Mouse (Mus musculus) left cerebral cortex, postnatal 25 days (tissue): ENCODE measurements around the gene Kif21a. TPM values are rescaled to one million over a fixed set of nuclear protein-coding genes. Genes with fewer than 3 reads are reported as not detected.

Experiments used
- DNase-seq, 2 experiments: peaks; one replicate each; pipeline ENCODE4 v3.0.0; 2022; ENCODE audit warnings: low spot score in 2 of 2, mixed read lengths in 1 of 2
- intact Hi-C: fragments of 180-260 bp; cut with DNase I; formaldehyde crosslinking; loops from one replicate; pipeline ENCODE4 v1.15.1; 2025
- total RNA-seq, 2 experiments: library from RNA; stranded (reverse); gene quantifications; 2 replicates each; pipeline ENCODE4 v1.2.3; 2021

The Kif21a gene
- total RNA-seq, 2 experiments from 2014 or later, result 113 to 119 TPM

DNA sequence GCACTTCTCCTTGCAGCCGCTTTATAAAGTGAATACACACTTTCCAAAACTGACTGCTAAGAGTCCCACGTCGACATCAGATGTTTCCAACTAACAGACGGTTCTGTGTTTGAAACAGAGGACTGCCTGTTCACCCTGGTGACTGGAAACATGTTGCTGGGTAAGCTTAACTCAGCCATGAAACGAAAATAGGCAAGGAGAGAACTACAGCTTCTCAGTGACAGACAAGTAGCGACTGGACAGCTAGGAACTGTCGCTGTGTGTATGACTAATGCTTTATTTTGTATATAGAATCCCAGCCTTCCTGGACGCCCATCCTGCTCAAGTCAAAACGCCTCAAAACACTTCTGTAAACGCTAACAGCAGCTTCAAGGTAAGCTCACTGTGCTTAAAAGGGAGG, 21.3 kb downstream of the Kif21a start:
- intact Hi-C loops, result no loop called here
- DNase-seq, result peak in 1 of 2 experiments; percentile 25

DNA sequence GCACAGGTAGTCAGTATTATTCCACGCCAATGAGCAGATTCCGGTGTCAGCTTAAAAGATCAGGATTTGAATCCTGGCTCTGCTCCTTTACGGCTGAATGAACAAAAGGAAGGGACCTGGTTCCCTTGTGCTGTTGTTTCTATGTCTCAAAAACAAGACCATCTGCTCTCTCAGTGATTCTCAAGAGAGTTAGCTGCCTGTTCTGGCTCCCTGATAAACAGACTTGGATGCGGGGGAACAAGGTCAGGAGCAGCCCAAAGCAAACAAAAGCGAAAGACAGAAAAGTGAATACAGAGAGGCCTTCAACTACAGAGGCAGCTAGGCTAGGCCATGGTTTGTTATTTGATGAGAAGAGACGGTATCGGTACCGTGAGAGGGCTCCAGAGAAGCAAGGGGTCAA, 27.5 kb downstream of the Kif21a start:
- intact Hi-C loops, result no loop called here
- no peak for DNase-seq

GRCm38 (mm10) chr15:91018861-91019187, 30.9 kb downstream of the Kif21a start:
- DNase-seq, result no peak
- intact Hi-C loops, result no loop called here

GRCm38 (mm10) chr15:91018161-91018860, 31.4 kb downstream of the Kif21a start:
- peak; percentile 28 to 57 for DNase-seq

DNA sequence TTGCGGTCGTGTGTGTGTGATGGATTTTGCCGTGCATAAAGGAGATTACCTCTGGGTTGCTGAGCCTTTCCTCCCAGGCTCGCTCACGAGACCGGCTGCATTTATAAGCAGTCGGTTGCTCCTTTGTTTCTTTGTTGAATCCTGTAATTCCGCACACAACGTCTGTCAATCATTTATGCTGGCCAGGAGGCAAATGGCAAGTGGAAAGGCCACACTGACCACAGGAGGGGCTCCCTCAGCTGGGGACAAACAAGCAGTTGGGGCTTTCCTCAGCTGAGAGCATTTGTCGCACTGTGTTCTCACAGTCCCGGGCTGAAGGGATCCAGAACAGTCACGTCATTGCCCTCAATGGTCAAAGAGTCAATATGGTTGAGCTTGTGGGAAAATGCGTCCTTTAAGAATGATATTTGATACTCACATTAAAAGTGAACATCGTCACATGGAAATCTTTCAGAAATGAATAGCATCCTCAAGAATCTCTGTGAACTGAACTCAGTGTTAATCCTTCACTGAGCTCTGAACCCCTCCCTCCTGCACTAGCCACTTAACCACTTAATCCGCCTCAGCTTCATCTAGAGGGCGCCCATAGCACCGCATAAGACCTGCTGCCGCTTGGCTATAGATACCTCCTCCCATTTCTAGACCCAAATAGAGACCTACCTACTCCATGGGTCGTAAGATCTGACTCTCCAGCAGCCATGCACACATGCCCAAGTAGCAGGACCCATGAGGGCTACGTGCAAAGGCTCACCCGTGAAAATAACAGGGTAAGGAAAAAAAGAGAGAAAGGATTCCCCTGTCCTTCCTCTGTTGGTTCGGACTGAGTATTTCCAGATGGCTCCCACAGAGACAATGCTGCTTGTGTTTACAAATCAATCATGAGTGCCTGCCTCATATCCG, 32.2 kb downstream of the Kif21a start:
- intact Hi-C loops, result no loop called here
- no peak for DNase-seq

More at GRCm38 (mm10) chr15:91018161-91018860, 31.4 kb downstream of the Kif21a start:
- intact Hi-C loops, result no loop called here

DNA sequence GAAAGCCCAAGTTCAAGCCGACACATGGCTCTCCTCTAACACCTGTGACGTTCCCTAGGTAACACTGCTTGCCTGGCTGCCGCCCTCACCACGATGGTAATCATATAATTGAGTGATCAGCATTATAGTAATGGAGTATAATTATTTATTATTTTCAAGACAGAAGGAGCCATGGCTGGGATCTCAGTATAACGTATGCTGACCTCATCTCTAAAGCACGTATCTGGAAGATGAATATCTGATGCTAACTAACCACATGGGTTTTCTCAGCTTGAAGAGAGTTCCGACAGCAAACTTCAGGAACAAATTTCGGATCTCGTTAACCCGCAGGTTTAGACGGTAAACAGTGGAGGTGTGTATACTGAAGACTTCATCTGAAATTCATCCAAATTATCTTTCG, 33.4 kb downstream of the Kif21a start:
- no peak for DNase-seq
- intact Hi-C loops, result no loop called here

- no peak for DNase-seq
- intact Hi-C loops, result no loop called here
These were observed 36.8 kb downstream of the Kif21a start for GRCm38 (mm10) chr15:91012793-91013580.

DNA sequence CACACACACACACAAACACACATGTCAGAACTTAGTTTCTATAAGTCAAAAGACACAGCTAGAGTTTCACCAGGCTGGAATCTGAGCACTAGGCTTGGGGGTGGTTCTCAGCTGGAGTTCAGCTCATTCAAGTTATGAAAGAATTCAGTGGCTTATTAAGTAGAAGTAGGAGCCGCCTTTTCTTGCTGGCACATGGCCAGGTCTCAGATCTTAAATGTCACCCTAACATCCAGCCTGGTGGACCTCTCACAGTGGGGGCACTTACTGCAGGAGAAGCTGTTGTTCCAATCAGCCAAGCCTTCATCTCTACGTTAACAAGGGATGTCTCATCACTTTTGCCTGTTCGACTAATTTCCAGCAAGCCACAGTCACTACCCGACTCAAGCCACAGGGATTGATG, 39.5 kb downstream of the Kif21a start:
- intact Hi-C loops, result no loop called here
- DNase-seq, result no peak

DNA sequence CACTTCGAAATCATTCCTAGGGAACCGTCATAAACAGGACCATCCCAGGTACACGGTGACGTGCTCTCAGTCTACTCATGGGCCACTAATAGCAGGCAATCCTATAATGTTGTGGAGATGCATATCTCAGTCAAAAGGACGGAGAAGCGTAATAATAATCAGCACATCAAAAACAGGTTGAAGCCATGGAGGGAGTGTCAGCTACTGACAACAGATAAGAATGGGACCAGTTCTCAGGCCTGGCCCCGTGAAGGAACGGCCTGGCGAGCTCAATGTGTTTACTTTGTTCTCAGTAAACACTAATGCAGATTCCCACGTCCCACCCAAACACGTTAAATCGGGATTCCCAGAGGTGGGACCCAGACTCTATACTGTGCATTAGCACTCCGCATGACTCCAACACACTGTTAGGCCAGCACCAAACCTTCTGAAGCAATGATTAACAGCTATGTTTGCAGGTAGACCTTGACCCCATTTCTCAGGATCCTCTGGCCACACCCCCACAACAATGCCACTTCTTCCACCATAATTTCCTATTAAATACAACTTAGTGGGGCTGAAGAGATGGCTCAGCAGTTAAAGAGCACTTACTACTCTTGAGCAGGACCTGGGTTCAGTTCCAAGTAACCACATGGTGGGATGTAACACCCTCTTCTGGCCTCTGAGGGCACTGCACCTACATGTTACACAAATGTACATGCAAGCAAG, 42.5 kb downstream of the Kif21a start:
- intact Hi-C loops, result no loop called here
- no peak for DNase-seq

GRCm38 (mm10) chr15:91004726-91005125, 45.0 kb downstream of the Kif21a start:
- intact Hi-C loops, result no loop called here
- DNase-seq, result no peak

DNA sequence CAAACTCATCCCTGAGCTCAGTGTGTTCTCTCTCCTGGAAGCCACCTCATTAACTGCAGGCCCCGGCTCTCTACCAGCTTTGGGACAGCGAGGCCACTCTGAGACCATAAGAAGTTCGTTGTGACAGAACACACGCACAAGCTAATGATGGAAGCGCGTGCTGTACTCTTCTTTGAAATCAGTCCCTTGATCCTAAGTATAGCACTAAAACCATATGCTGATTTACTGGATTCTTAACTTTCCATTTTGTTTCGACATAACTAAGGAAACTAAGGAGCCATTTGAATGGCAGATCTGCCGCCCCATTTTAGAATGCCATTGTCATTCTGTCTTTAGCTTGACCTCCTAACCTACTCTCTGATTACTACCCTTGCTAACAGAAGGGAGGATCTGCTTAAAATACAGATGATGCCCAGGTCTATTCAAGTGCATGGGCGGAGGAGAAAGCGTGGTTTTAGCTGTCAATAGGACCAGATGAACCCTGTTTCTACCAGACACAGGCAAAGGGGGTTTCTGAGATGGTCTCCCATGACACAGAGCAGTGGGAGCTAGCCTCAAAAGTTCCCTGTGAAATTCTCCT, 48.6 kb downstream of the Kif21a start:
- DNase-seq, result no peak
- intact Hi-C loops, result no loop called here

DNA sequence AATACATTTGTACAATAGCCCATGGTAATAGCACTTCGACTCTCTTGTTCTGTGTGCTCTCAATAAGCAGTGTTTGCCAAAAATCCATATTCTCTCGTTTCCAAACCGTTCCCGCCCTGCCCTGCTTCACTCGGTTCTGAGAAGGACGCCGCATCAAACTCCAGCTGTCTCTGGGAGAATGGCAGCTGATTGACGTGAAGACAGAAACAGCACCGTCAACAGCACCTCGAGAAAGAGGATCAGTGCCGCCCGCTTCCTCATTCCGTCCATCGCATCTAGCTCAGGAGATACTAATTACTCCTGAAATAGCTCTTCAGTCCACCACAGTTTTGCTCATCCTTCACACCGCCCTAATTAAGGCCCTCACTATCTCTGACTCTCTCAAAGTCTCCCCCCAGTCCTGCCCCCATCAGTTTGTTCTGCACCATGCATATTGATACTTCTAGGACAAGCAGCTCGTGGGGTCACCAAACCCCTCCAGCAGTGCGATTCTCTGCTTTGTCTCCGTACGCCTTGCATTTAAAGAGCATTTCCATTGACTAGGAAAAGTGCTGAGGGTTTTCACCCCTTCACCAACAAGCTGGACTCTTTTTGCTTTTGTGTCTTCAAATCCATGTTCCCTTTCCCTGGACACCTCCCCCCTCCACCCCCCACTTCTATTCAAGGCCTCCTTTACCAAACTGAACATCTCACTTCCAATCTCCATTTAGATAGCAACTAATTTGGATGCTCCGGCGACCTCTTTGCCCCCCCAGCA, 49.3 kb downstream of the Kif21a start:
- intact Hi-C loops, result no loop called here
- DNase-seq, result no peak

DNA sequence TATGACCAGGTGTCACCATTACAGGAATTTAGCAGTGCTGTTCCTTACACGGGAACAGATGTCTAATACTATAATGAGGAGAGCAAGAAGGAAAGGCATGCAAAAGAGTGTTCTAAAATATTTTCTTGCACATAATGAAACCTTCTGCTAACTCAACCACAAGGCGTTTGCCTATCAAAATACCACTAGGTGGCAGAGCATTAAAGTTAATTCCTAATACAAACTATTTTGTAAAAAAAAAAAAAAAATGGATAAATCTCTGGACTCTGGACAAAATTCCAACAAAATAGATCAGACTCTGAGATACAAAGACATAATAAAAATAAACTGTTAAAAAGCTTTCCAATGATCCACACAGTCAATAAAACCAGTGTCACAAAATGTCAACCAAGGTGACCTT, 56.9 kb downstream of the Kif21a start:
- intact Hi-C loops, result loop anchor here (5.0 to 10.0 kb wide), 2 partner anchors 54 to 162 kb away; partner anchors contain the start of gene Kif21a
- no peak for DNase-seq

DNA sequence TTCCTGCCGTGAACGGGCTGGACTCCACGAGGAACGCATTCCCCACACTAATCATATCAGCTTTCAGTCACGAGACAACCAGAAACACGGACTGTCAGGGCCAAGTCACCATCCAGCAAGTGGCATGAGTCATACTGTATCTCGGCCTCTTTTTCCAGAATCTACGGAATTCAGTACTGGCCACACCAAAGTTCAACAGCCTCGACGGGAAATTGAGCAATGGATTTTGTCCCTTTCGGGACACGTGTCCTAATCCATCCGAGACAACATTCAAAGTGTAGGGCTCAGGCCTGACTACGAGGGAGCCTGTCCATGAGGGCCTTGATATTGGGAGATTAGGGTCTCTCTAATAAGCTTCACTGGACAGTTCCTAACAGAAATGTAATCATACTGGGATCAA, 57.4 kb downstream of the Kif21a start:
- intact Hi-C loops, result loop anchor here (5.0 to 10.0 kb wide), 2 partner anchors 55 to 162 kb away; partner anchors contain the start of gene Kif21a
- DNase-seq, result no peak

GRCm38 (mm10) chr15:90991843-90992242, 57.9 kb downstream of the Kif21a start:
- no peak for DNase-seq
- intact Hi-C loops, result loop anchor here (5.0 to 10.0 kb wide), 2 partner anchors 55 to 163 kb away; partner anchors contain the start of gene Kif21a

DNA sequence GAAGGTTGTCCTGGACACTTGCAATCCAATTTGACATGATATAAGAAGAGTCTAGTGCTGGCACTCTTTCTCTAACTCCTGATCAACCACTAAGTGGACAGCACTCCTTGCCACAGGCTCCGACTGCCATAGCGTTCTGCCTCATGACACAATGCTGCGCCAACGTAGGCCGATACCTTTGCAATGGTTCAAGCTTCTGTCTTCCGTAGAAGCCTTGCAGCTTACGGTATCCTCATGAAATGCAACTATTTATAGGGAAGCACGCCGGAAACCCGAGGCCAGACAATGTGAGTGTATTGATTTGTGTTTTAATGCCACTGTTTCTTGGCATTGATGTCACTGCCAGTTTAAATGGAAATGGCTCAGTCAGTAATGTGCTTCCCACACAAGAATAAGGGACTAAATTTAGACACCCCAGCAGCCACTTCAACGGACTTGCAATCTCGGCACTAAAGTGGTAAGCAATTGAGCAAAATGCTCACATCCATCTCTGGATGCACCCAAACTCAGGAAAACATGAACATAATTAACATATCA, 62.0 kb downstream of the Kif21a start:
- peak in 1 of 2 experiments; percentile 58 for DNase-seq
- intact Hi-C loops, result no loop called here

DNA sequence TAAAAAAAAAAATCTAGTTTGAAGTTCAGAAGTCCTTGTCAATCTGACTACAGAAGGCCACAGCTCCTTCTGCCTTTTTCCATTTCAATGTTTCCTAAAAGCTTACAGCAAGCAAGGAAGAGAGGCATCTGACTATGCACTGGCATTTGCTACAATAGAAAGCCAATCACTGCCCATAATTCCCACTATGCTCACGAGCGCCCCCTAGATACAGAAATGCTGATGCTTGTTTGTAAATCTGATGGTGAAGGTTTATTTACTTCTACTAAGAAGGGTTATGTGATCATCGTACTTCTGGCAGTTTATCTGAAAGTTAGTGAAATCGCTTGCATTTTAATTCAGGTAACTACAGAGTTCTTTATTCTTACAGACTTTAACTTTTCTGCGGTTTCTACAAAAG, 73.8 kb downstream of the Kif21a start:
- no peak for DNase-seq
- intact Hi-C loops, result no loop called here
